Mouse (Mus musculus): ENCODE results near the gene Btbd11.

DNA sequence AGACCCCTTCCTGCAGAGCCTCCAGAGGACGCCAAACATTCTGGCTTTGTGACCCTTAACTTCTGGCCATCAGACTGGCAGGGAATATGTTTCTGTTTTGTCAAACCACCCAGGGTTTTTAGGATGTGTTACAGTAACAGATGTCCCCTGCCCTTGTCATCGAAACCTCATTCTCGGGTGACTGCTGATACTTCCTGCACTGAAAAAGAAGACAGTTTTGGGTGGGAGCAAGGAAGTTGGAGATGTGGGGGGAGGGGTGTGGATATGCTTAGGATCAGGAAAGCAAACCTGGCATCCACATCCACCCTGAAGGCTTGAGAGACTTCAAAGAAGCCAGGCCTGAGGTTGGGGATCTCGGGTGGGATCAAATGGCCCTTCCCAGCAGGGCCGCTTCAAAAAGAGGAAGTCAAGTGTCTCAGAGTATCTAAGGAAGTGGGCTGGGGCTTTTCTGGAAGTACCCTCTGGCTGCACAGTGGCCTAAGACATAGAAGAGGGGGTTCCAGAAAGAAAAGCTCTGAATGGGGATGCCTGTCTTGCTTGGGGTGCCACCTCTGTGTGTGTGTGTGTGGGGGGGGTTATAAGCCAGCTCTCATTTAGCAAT is 115.5 kb downstream of the Btbd11 start:
- TF ChIP-seq CTCF (IDR thresholded peaks at IDR 0.05; ENCODE audit: extremely low read depth, insufficient read depth, insufficient read length, insufficient replicate concordance) (no peak), POLR2A (IDR thresholded peaks at IDR 0.05; ENCODE audit: low read depth, low read length) (no peak)

Measured in spleen, adult 2 months (tissue).